Mouse (Mus musculus): ENCODE data around the gene Aak1. TPM values are rescaled to one million over a fixed set of nuclear protein-coding genes. Genes with fewer than 3 reads are reported as not detected.
A peak's percentile ranks its signal among the peaks of the same experiment; 100 is the strongest.
"Not testable (repeated sequence)": the region's sequence is repeated elsewhere in the genome, so short reads cannot be mapped to it uniquely, and the experiment has no call there.

The Aak1 gene
- polyA plus RNA-seq, 1 experiment from 2014 or later: 3.2 TPM

- ATAC-seq (ENCODE audit: insufficient read depth): no peak
- Histone ChIP-seq H3K27ac (replicated peaks) (no peak overlapping the region), H3K4me2 (no peak overlapping the region), H3K36me3 (replicated peaks) (peaks cover 72% of the 10 kb centered on the region), H3K4me3 (replicated peaks) (no peak overlapping the region), H3K9me3 (replicated peaks) (no peaks in the 10 kb centered on the region), H3K9ac (no peak overlapping the region), H3K27me3 (no peaks in the 10 kb centered on the region), H3K4me1 (replicated peaks) (no peaks in the 10 kb centered on the region)
- 76% methylated on average over 8 of the region's 8 CpGs for WGBS (ENCODE audit: insufficient replicate concordance)
These were observed 169.6 kb downstream of the Aak1 start for GRCm38 (mm10) chr6:87018874-87019273.

DNA sequence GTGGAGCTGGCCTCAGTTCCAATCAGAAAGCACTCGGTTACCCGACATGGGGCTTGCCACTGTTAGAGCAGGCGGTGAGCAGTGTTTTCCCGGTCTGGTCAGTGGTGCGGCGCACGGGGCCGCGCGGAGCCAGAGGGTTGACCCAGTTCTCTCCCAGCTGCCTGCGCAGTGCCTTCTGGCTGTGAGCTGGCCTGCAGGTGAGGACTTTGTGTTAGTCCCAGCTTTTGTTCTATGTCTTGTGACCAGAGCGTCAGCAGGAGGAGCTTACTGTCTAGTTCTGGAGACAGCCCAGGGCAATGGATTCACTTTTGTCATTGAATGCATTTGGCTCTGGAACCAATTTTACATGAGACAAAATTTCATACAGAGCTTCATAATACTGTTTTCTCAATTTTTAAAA is 172.5 kb downstream of the Aak1 start:
- Histone ChIP-seq H3K4me2 (no peak overlapping the region), H3K9me3 (replicated peaks) (no peaks in the 10 kb centered on the region), H3K36me3 (replicated peaks) (peaks cover 83% of the 10 kb centered on the region), H3K4me3 (replicated peaks) (no peak overlapping the region), H3K27ac (replicated peaks) (no peak overlapping the region), H3K9ac (no peak overlapping the region), H3K27me3 (no peaks in the 10 kb centered on the region), H3K4me1 (replicated peaks) (0 out of 2 replicates have a peak, but pooled peaks cover under 1% of the 10 kb centered on the region)
- ATAC-seq (ENCODE audit: insufficient read depth): no peak
- WGBS (ENCODE audit: insufficient replicate concordance): 92% methylated on average over 12 of the region's 12 CpGs

GRCm38 (mm10) chr6:87026980-87027379 is 177.7 kb downstream of the Aak1 start:
- peaks cover 44% of the 10 kb centered on the region for H3K36me3 ChIP-seq (replicated peaks)
- H3K4me3 ChIP-seq (replicated peaks): no peak overlapping the region
- no peak for ATAC-seq (ENCODE audit: insufficient read depth)
- H3K4me1 ChIP-seq (replicated peaks): 0 out of 2 replicates have a peak, but pooled peaks cover 4% of the 10 kb centered on the region
- no peak overlapping the region for H3K27ac ChIP-seq (replicated peaks)
- H3K9me3 ChIP-seq (replicated peaks): no peaks in the 10 kb centered on the region
- no peak overlapping the region for H3K9ac ChIP-seq
- no peak overlapping the region for H3K4me2 ChIP-seq
- WGBS (ENCODE audit: insufficient replicate concordance): 28% methylated on average over 7 of the region's 7 CpGs
- H3K27me3 ChIP-seq: no peaks in the 10 kb centered on the region

- Histone ChIP-seq H3K27me3 (no peaks in the 10 kb centered on the region), H3K36me3 (replicated peaks) (peaks cover 32% of the 10 kb centered on the region), H3K9me3 (replicated peaks) (no peaks in the 10 kb centered on the region), H3K4me3 (replicated peaks) (no peak overlapping the region), H3K4me1 (replicated peaks) (0 out of 2 replicates have a peak, but pooled peaks cover 4% of the 10 kb centered on the region), H3K4me2 (no peak overlapping the region), H3K9ac (no peak overlapping the region), H3K27ac (replicated peaks) (no peak overlapping the region)
- ATAC-seq (ENCODE audit: insufficient read depth): no peak
These were observed 179.6 kb downstream of the Aak1 start for GRCm38 (mm10) chr6:87028881-87029280.

DNA sequence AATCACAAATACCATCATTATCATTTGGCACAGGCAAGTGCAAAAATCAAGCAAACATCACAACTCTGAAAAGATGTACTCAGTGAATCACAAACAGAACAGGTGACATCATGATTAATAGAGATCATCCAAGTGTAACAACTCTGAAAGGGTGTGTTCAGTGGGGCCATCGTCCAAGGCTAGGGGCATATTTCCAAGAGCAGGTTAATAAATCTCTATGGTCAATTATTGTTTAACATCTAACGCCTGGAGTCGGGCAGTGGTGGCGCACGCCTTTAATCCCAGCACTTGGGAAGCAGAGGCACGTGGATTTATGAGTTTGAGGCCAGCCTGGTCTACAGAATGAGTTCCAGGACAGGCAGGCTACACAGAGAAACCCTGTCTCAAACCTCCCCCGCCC is 182.0 kb downstream of the Aak1 start:
- H3K36me3 ChIP-seq (replicated peaks); ATAC-seq (ENCODE audit: insufficient read depth); H3K27ac ChIP-seq (replicated peaks); H3K4me2 ChIP-seq; H3K9me3 ChIP-seq (replicated peaks); H3K4me1 ChIP-seq (replicated peaks); H3K9ac ChIP-seq; H3K27me3 ChIP-seq; H3K4me3 ChIP-seq (replicated peaks): not testable (repeated sequence)
- 79% methylated on average over 7 of the region's 7 CpGs for WGBS (ENCODE audit: insufficient replicate concordance)

DNA sequence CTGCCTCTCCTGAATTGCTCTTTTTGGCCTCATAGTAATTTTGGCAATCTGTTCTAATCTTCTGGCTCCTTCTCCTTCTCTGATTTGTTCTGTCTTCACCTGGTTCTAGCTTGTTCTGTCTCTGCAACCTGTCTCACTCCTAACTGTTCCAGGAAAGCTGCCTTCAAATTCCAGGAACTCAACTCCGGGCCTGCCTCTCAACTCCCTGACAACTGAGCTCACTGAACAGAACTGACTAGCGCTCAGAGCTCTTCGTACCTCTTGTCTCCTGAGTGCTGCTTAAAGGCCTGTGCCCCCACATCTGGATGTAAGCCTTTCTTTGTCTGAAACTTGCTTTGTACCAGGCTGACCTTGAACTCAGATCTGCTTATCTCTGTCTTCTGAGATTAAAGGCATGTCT is 183.1 kb downstream of the Aak1 start:
- 77% methylated on average over 3 of the region's 3 CpGs for WGBS (ENCODE audit: insufficient replicate concordance)
- Histone ChIP-seq H3K27me3 (no peaks in the 10 kb centered on the region), H3K4me2 (no peak overlapping the region), H3K4me1 (replicated peaks) (no peaks in the 10 kb centered on the region), H3K9me3 (replicated peaks) (no peaks in the 10 kb centered on the region), H3K36me3 (replicated peaks) (peaks cover 5% of the 10 kb centered on the region; the same call in 1 of the 2 replicates), H3K4me3 (replicated peaks) (no peak overlapping the region), H3K9ac (no peak overlapping the region), H3K27ac (replicated peaks) (no peak overlapping the region)
- ATAC-seq (ENCODE audit: insufficient read depth): no peak

DNA sequence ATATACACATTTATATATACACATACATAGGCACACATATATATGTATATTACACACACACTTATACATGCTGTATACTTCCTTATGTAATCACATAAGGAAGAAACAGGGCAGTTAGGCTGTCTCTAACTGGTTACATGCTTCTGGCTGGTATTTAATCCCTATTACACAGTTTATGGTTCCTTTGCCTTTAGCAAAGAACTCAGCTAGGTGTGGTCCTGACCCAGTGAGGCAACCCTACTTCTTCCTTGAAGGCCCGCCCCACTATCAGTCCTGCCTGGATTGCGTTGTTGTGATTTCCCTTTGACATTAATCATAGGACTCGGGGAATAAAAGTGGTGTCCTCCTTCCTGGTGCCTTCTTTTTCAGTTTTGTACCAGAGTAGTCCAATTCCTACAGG is 185.1 kb downstream of the Aak1 start:
- Histone ChIP-seq H3K9me3 (replicated peaks) (no peaks in the 10 kb centered on the region), H3K27ac (replicated peaks) (no peak overlapping the region), H3K4me2 (no peak overlapping the region), H3K4me3 (replicated peaks) (no peak overlapping the region), H3K4me1 (replicated peaks) (no peaks in the 10 kb centered on the region), H3K9ac (no peak overlapping the region), H3K36me3 (replicated peaks) (0 out of 2 replicates have a peak, but pooled peaks cover 5% of the 10 kb centered on the region), H3K27me3 (no peaks in the 10 kb centered on the region)
- ATAC-seq (ENCODE audit: insufficient read depth): no peak
- 68% methylated on average over 3 of the region's 3 CpGs for WGBS (ENCODE audit: insufficient replicate concordance)

- H3K9me3 ChIP-seq (replicated peaks): no peaks in the 10 kb centered on the region
- no peak overlapping the region for H3K4me3 ChIP-seq (replicated peaks)
- ATAC-seq (ENCODE audit: insufficient read depth): no peak
- H3K4me2 ChIP-seq: no peak overlapping the region
- no peaks in the 10 kb centered on the region for H3K27me3 ChIP-seq
- H3K27ac ChIP-seq (replicated peaks): no peak overlapping the region
- H3K9ac ChIP-seq: no peak overlapping the region
- H3K36me3 ChIP-seq (replicated peaks): no peaks in the 10 kb centered on the region
- 70% methylated on average over 10 of the region's 10 CpGs for WGBS (ENCODE audit: insufficient replicate concordance)
- H3K4me1 ChIP-seq (replicated peaks): peaks cover 21% of the 10 kb centered on the region
These were observed 188.7 kb downstream of the Aak1 start for GRCm38 (mm10) chr6:87037826-87038620.

GRCm38 (mm10) chr6:87039161-87039560 is 189.8 kb downstream of the Aak1 start:
- no peak overlapping the region for H3K4me2 ChIP-seq
- H3K27me3 ChIP-seq: no peaks in the 10 kb centered on the region
- ATAC-seq (ENCODE audit: insufficient read depth): no peak
- no peak overlapping the region for H3K9ac ChIP-seq
- H3K9me3 ChIP-seq (replicated peaks): no peaks in the 10 kb centered on the region
- H3K36me3 ChIP-seq (replicated peaks): no peaks in the 10 kb centered on the region
- 73% methylated on average over 8 of the region's 8 CpGs for WGBS (ENCODE audit: insufficient replicate concordance)
- H3K4me1 ChIP-seq (replicated peaks): peaks cover 31% of the 10 kb centered on the region
- H3K4me3 ChIP-seq (replicated peaks): no peak overlapping the region
- H3K27ac ChIP-seq (replicated peaks): no peak overlapping the region

DNA sequence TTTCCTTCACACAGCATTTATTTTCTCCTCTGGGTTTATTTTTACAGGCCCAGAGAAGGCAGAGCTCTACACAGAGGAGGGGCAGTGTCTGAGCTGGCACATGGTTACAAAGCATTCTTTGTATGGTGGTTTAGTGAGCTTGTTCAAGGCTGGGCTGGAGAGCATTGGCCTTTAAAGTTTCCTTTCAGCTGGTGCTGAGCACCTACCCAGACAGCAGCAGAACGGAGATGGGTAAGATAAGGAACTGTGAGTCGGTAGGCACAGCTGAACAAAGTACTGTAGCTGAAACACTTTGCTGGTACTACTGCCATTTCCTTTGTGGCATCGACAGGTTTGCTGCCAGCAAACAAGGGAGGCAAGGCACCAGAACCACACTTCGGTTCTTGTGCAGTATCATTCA is 191.7 kb downstream of the Aak1 start:
- ATAC-seq (ENCODE audit: insufficient read depth): no peak
- H3K27me3 ChIP-seq: no peaks in the 10 kb centered on the region
- H3K9me3 ChIP-seq (replicated peaks): no peaks in the 10 kb centered on the region
- 35% methylated on average over 4 of the region's 4 CpGs for WGBS (ENCODE audit: insufficient replicate concordance)
- no peak overlapping the region for H3K9ac ChIP-seq
- peak overlapping the region; percentile 98; the same call in 1 of the 2 replicates for H3K27ac ChIP-seq (replicated peaks)
- no peak overlapping the region for H3K4me3 ChIP-seq (replicated peaks)
- no peaks in the 10 kb centered on the region for H3K36me3 ChIP-seq (replicated peaks)
- H3K4me1 ChIP-seq (replicated peaks): peaks cover 40% of the 10 kb centered on the region
- H3K4me2 ChIP-seq: peak overlapping the region; percentile 9; the same call in 1 of the 2 replicates

GRCm38 (mm10) chr6:87041431-87041830 is 192.1 kb downstream of the Aak1 start:
- H3K9me3 ChIP-seq (replicated peaks): no peaks in the 10 kb centered on the region
- 0 out of 2 replicates have a peak overlapping the region, but pooled peaks have one; percentile 82 for H3K9ac ChIP-seq
- H3K4me1 ChIP-seq (replicated peaks): peaks cover 40% of the 10 kb centered on the region
- no peaks in the 10 kb centered on the region for H3K27me3 ChIP-seq
- H3K27ac ChIP-seq (replicated peaks): peak overlapping the region; percentile 98; the same call in 1 of the 2 replicates
- 55% methylated on average over 7 of the region's 7 CpGs for WGBS (ENCODE audit: insufficient replicate concordance)
- no peak for ATAC-seq (ENCODE audit: insufficient read depth)
- peak overlapping the region; percentile 99 for H3K4me2 ChIP-seq
- peak overlapping the region; percentile 79 for H3K4me3 ChIP-seq (replicated peaks)
- no peaks in the 10 kb centered on the region for H3K36me3 ChIP-seq (replicated peaks)

- ATAC-seq (ENCODE audit: insufficient read depth): no peak
- Histone ChIP-seq H3K9ac (peak overlapping the region; percentile 82), H3K4me3 (replicated peaks) (peak overlapping the region; percentile 79), H3K27me3 (no peaks in the 10 kb centered on the region), H3K4me2 (peak overlapping the region; percentile 99), H3K27ac (replicated peaks) (peak overlapping the region; percentile 98), H3K9me3 (replicated peaks) (no peaks in the 10 kb centered on the region), H3K36me3 (replicated peaks) (no peaks in the 10 kb centered on the region), H3K4me1 (replicated peaks) (peaks cover 40% of the 10 kb centered on the region)
- WGBS (ENCODE audit: insufficient replicate concordance): 1% methylated on average over 11 of the region's 11 CpGs
These were observed 192.7 kb downstream of the Aak1 start for GRCm38 (mm10) chr6:87042004-87042336.

All from liver, embryonic 15.5 days (tissue).